Mouse (Mus musculus): Measurements from ENCODE around the gene Fanci. TPM values are rescaled to one million over a fixed set of nuclear protein-coding genes. Genes with fewer than 3 reads are reported as not detected.

Fanci gene
- 17.3 TPM for polyA plus RNA-seq (2017; shearing (Covaris generic))

DNA sequence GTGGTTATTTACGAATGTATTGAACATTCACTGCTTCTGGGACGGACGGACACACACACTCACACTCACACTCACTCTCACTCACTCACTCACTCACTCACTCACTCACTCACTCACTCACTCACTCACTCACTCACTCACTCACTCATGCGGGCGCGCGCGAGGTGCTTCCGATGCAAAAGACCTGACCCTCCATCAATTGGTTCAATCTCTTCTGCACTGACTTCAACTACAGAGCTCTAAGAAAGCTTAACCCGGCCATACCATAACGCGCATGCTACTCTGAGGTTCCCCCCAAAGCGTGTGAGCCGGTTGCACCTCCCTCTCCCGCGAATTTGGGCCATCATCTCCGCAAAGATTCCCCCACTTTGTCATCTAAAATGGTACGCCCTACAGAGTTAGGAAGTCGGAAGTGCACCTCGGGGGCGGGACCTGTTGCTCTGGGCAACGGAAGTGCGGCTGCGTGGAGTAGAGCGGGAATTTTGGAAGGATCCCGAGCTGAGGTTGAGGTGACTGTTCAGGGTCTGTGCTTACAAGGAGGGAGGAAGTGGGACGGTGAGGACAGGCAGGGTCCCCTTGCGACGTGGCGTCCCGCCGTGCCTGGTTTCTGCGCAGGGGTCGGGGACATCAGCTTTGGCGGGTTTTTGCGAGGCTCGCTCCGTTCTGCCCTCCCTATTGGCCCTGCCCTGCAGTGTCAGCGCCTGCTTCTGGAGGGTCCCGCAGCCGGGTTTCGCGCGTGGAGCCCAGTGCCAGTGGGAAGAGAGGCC is at the start of gene Fanci:
Gene Fanci (plus strand): TSS at position 47 of the 767 bp plus-strand sequence.

GRCm38 (mm10) chr7:79386422-79387133 is 5.2 kb upstream of the Fanci start, which contains the start of gene Rlbp1:
Gene Rlbp1, minus strand, starts transcription at chr7:79387048.

GRCm38 (mm10) chr7:79466053-79466901 is 74.5 kb downstream of the Fanci start, which contains the start of gene Polg:
Gene Polg, minus strand, starts transcription at chr7:79466362.

Other genes starting within 250 kb of the Fanci start
- gene Mfge8, start 242.9 kb upstream of the Fanci start, polyA plus RNA-seq (2017; shearing (Covaris generic)), result 31.2 TPM
- gene Abhd2, start 118.7 kb upstream of the Fanci start, polyA plus RNA-seq (2017; shearing (Covaris generic)), result 13.0 TPM
- not detected for gene Rlbp1, start 4.9 kb upstream of the Fanci start, polyA plus RNA-seq (2017; shearing (Covaris generic))
- 249 TPM for gene Polg, start 74.4 kb downstream of the Fanci start, polyA plus RNA-seq (2017; shearing (Covaris generic))
- gene Rhcg, start 225.7 kb downstream of the Fanci start, polyA plus RNA-seq (2017; shearing (Covaris generic)), result not detected

Measured in naive thymus-derived CD4-positive, alpha-beta T cell, adult 5 months (primary cell).